Mouse (Mus musculus) gastrocnemius, postnatal 10 days (tissue): ENCODE measurements at regions not wholly inside any gene's neighbourhood (a gene's known extent, or its start where the extent isn't known, plus 50 kb on each side); places are given as distances from the start of the nearest gene placed in this dataset.

Source experiments
- DNase-seq: peaks from one replicate; pipeline ENCODE4 v3.0.0; 2021; ENCODE audit warnings: mixed read lengths

GRCm38 (mm10) chr9:120628794-120629560 lies 57.7 kb downstream of the Rpl14 start:
- DNase-seq: no peak

- peak; percentile 11 for DNase-seq
Measured at GRCm38 (mm10) chr9:120629609-120630008, 58.4 kb downstream of the Rpl14 start.

- no peak for DNase-seq
Measured at GRCm38 (mm10) chr9:120632821-120633220, 61.6 kb downstream of the Rpl14 start.

- no peak for DNase-seq
Measured at GRCm38 (mm10) chr9:120642656-120643055, 71.4 kb downstream of the Rpl14 start.

GRCm38 (mm10) chr9:120643371-120643770 lies 72.1 kb downstream of the Rpl14 start:
- DNase-seq: no peak

- no peak for DNase-seq
Measured at GRCm38 (mm10) chr9:120645776-120646175, 74.5 kb downstream of the Rpl14 start.

- DNase-seq: no peak
Measured at GRCm38 (mm10) chr9:120646806-120647667, 75.8 kb downstream of the Rpl14 start.

- DNase-seq: no peak
Measured at GRCm38 (mm10) chr9:120647668-120647955, 76.4 kb downstream of the Rpl14 start.

GRCm38 (mm10) chr9:120652733-120653132 lies 81.5 kb downstream of the Rpl14 start:
- DNase-seq: no peak

GRCm38 (mm10) chr9:120653170-120653569 lies 81.9 kb downstream of the Rpl14 start:
- no peak for DNase-seq

GRCm38 (mm10) chr9:120654736-120655135 lies 83.5 kb downstream of the Rpl14 start:
- DNase-seq: no peak

- no peak for DNase-seq
Measured at GRCm38 (mm10) chr9:120656976-120657375, 85.7 kb downstream of the Rpl14 start.

- no peak for DNase-seq
Measured at GRCm38 (mm10) chr9:120657786-120658185, 86.5 kb downstream of the Rpl14 start.

GRCm38 (mm10) chr9:120658576-120658975 lies 87.3 kb downstream of the Rpl14 start:
- DNase-seq: no peak

GRCm38 (mm10) chr9:120661226-120661625 lies 90.0 kb downstream of the Rpl14 start:
- DNase-seq: no peak

GRCm38 (mm10) chr9:120661641-120662227 lies 90.5 kb downstream of the Rpl14 start:
- no peak for DNase-seq

GRCm38 (mm10) chr9:120663181-120663580 lies 91.9 kb downstream of the Rpl14 start:
- no peak for DNase-seq

- DNase-seq: no peak
Measured at GRCm38 (mm10) chr9:120664086-120664485, 92.8 kb downstream of the Rpl14 start.

- no peak for DNase-seq
Measured at GRCm38 (mm10) chr9:120672452-120672851, 101.2 kb downstream of the Rpl14 start.

- DNase-seq: no peak
Measured at GRCm38 (mm10) chr9:120674855-120675254, 103.6 kb downstream of the Rpl14 start.

- DNase-seq: no peak
Measured at GRCm38 (mm10) chr9:120675371-120676150, 104.3 kb downstream of the Rpl14 start.

GRCm38 (mm10) chr9:120676301-120676700 lies 105.1 kb downstream of the Rpl14 start:
- no peak for DNase-seq
